Mouse (Mus musculus) embryonic facial prominence, embryonic 10.5 days (tissue): Measurements from ENCODE around the gene Glp2r. TPM values are rescaled to one million over a fixed set of nuclear protein-coding genes. Genes with fewer than 3 reads are reported as not detected.
A peak's percentile ranks its signal among the peaks of the same experiment; 100 is the strongest.

Experiments used
- DNase-seq: peaks from one replicate; pipeline ENCODE4 v3.0.0-alpha.2; 2017; ENCODE audit warnings: low spot score
- H3K27ac ChIP-seq: fragments of 300-500 bp; sonication (generic); replicated peaks from 2 replicates; pipeline ENCODE4 v1.5.1; 2016; ENCODE audit warnings: mild to moderate bottlenecking
- H3K27me3 ChIP-seq: fragments of 300-500 bp; sonication (generic); replicated peaks from 2 replicates; pipeline ENCODE4 v1.6.1; 2016; ENCODE audit warnings: low read depth, mild to moderate bottlenecking; ENCODE audit not compliant: poor library complexity, severe bottlenecking
- H3K36me3 ChIP-seq: fragments of 300-500 bp; sonication (generic); replicated peaks from 2 replicates; pipeline ENCODE4 v1.6.1; 2016; ENCODE audit warnings: mild to moderate bottlenecking, moderate library complexity
- H3K4me1 ChIP-seq: fragments of 300-500 bp; sonication (generic); 2 replicates; pipeline ENCODE4 v1.6.1; 2016
- H3K4me3 ChIP-seq: fragments of 300-500 bp; sonication (generic); 2 replicates; pipeline ENCODE4 v1.5.1; 2016; ENCODE audit warnings: mild to moderate bottlenecking, moderate library complexity
- H3K9me3 ChIP-seq: fragments of 300-500 bp; sonication (generic); 2 replicates; pipeline ENCODE4 v1.6.1; 2016; ENCODE audit warnings: mild to moderate bottlenecking
- WGBS: fragments of 180-500 bp; shearing (Covaris S2); methylation state at CpG from one replicate; pipeline ENCODE4 v1.1.7; 2016; 5-methylcytosine and 5-hydroxymethylcytosine counted together
- polyA plus RNA-seq: library from polyadenylated mRNA; unstranded; fragments of >200 nt; fragmentation: Nextera tagmentation; extraction: Ambion mirVana; gene quantifications from 2 replicates; pipeline ENCODE4 v1.2.1, GENCODE M21; 2016

The Glp2r gene
- polyA plus RNA-seq, 1 experiment from 2014 or later: not detected

GRCm38 (mm10) chr11:67668460-67669007 lies 102.4 kb downstream of the Glp2r start:
- H3K36me3 ChIP-seq: no peaks in the 10 kb centered on the region
- H3K9me3 ChIP-seq: no peaks in the 10 kb centered on the region
- H3K27me3 ChIP-seq: no peaks in the 10 kb centered on the region
- H3K4me1 ChIP-seq: no peaks in the 10 kb centered on the region
- 87% methylated on average over 3 of the region's 3 CpGs for WGBS
- H3K4me3 ChIP-seq: no peak overlapping the region
- no peak for DNase-seq
- no peak overlapping the region for H3K27ac ChIP-seq

GRCm38 (mm10) chr11:67667531-67668332 lies 103.2 kb downstream of the Glp2r start:
- Histone ChIP-seq H3K4me3 (no peak overlapping the region), H3K27me3 (no peaks in the 10 kb centered on the region), H3K4me1 (no peaks in the 10 kb centered on the region), H3K9me3 (no peaks in the 10 kb centered on the region), H3K27ac (no peak overlapping the region), H3K36me3 (no peaks in the 10 kb centered on the region)
- no peak for DNase-seq
- 88% methylated on average over 13 of the region's 13 CpGs for WGBS

DNA sequence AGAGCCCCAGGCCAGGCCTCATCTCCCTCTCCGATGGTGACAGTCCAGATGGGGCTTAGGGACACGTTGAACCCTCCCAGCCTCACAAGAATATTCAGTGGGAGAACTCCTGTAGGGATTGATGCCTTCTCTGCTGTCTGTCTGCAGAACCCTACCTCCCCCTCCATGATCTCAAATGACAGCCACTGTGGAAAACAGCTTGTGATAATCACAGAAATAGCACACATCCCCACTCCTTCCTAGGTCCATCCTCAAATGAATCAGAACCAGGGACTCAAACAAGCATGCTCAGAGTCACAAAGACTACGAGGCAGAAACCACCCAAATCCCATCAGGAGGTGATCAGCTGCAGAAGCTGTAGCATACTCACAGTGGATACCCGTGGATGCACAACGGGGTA lies 104.8 kb downstream of the Glp2r start:
- Histone ChIP-seq H3K27me3 (no peaks in the 10 kb centered on the region), H3K9me3 (no peaks in the 10 kb centered on the region), H3K4me1 (no peaks in the 10 kb centered on the region), H3K4me3 (no peak overlapping the region), H3K27ac (no peak overlapping the region), H3K36me3 (no peaks in the 10 kb centered on the region)
- 82% methylated on average over 5 of the region's 5 CpGs for WGBS
- DNase-seq: no peak

DNA sequence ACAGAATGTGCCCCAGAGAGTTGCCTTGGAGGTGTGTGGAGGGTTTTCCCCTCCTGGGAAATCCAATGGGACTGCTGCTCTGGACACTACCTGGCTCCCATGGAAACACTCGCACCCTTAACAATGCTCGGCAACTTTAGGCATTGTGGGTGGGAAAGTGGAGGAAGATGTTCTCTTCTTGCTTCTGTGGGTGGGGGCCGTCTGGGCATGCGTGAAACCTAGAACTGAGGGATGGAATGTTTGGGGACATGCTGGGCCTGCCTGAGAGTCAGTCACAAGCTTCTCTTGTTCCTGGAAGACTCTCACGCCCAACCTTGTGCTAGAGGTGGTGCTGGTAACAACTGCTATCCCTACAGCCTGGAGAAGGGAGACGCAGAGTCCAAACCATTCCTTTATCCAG lies 106.0 kb downstream of the Glp2r start:
- no peaks in the 10 kb centered on the region for H3K27me3 ChIP-seq
- no peak overlapping the region for H3K27ac ChIP-seq
- no peak overlapping the region for H3K4me3 ChIP-seq
- H3K36me3 ChIP-seq: no peaks in the 10 kb centered on the region
- WGBS: 89% methylated on average over 6 of the region's 6 CpGs
- no peaks in the 10 kb centered on the region for H3K9me3 ChIP-seq
- no peaks in the 10 kb centered on the region for H3K4me1 ChIP-seq
- DNase-seq: no peak

DNA sequence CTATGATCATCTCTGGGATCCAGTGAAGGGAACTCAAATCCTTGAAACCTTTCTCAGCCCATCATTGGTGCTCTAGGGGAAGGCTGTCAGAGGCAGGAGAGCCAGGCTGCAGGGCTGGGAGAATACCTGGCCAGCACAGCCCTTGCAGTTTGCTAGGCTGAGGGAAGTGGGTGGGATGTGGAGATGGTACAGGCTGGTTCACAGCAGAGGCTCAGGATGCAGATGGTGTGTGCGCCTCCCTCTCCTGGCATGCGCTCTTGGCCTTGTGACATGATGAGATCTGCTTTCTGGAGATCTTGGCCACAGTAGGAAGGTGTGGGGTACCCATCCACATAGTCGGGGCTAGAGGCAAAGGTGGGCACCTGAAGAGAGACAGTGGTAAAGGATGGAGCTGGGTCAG lies 106.7 kb downstream of the Glp2r start:
- Histone ChIP-seq H3K27ac (no peak overlapping the region), H3K36me3 (no peaks in the 10 kb centered on the region), H3K9me3 (no peaks in the 10 kb centered on the region), H3K4me1 (no peaks in the 10 kb centered on the region), H3K4me3 (no peak overlapping the region), H3K27me3 (no peaks in the 10 kb centered on the region)
- DNase-seq: no peak
- 90% methylated on average over 3 of the region's 3 CpGs for WGBS

GRCm38 (mm10) chr11:67663437-67663836 lies 107.5 kb downstream of the Glp2r start:
- no peaks in the 10 kb centered on the region for H3K27me3 ChIP-seq
- H3K4me1 ChIP-seq: no peaks in the 10 kb centered on the region
- 92% methylated on average over 4 of the region's 4 CpGs for WGBS
- H3K36me3 ChIP-seq: no peaks in the 10 kb centered on the region
- no peak overlapping the region for H3K27ac ChIP-seq
- no peak for DNase-seq
- H3K9me3 ChIP-seq: no peaks in the 10 kb centered on the region
- H3K4me3 ChIP-seq: no peak overlapping the region

DNA sequence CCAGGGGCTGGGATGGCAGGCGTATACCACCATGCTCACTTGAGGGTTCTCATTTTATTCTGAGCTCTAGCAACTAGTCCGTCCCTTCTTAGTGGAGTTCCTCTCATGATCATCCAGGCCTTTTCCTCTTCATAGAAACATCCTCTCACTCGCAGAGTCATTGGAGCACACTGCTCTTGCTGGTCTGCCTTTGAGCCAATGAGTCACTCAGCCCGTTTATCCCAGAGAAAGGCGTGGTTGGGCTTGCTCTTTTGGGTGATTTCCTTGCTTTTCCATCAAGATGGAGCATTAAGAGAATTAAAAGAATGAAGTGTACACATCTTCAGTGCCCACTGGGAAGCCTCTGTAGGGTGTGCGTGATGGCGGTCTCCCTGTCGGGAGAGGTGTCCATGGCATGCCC lies 109.5 kb downstream of the Glp2r start:
- DNase-seq: no peak
- Histone ChIP-seq H3K4me1 (0 out of 2 replicates have a peak, but pooled peaks cover 2% of the 10 kb centered on the region), H3K9me3 (no peaks in the 10 kb centered on the region), H3K27ac (no peak overlapping the region), H3K27me3 (no peaks in the 10 kb centered on the region), H3K4me3 (no peak overlapping the region), H3K36me3 (no peaks in the 10 kb centered on the region)
- 92% methylated on average over 8 of the region's 8 CpGs for WGBS

DNA sequence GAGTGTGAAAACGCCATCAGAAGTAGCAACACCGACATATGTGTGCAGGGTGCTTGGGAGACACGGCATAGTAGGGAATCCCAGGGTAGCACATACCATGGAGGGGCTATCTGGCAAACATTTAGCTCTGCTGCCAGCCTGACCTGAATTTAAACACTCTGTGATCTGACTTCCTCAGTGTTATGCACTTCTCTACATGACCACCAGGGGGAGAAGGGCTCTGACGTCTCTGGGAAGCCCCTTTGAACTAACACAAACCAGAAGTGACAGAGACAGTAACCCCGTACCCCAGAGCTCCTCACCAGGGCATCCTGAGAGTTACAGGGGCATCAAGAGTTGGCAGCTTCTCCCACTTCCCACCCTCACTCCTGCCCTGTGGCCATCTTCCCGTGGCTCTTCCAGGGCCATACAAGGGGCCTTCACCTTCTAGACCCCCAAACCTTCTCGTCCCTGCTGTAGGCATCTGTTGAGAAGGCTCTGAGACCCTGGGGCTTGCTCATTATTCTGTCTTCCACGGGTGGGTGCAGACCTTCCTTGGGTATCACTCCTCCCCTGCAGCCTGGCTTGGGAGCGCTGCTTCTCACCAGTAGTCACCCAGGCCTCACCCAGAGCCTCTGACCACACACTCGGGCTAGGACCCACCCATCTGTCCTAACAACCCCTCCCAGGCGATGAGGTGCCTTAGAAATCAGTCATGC lies 113.1 kb downstream of the Glp2r start:
- Histone ChIP-seq H3K4me1 (peaks cover 17% of the 10 kb centered on the region), H3K27ac (no peak overlapping the region), H3K36me3 (no peaks in the 10 kb centered on the region), H3K27me3 (no peaks in the 10 kb centered on the region), H3K9me3 (no peaks in the 10 kb centered on the region), H3K4me3 (no peak overlapping the region)
- peak; percentile 60 for DNase-seq
- WGBS: 50% methylated on average over 11 of the region's 11 CpGs

DNA sequence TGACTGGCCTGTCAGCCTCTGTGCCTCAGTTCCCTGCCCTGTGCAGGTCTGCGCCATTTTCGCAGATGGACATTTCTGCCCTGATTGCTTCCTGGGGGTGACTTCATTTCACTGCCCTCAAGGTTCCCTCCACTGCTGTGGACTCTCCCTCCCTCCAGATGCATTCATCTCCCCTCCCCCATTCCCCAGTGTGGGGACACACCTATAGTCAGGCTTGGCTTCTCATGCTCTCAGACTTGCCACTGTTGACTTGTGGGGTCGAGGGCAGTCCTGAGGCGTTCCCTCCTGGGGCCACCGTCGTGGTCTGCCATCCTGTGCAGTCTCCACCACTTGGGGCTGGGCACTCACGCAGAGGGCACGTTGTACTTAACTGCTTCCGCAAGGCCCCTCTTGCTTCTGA lies 114.1 kb downstream of the Glp2r start:
- no peak overlapping the region for H3K27ac ChIP-seq
- no peak for DNase-seq
- H3K4me3 ChIP-seq: no peak overlapping the region
- peaks cover 25% of the 10 kb centered on the region for H3K4me1 ChIP-seq
- H3K27me3 ChIP-seq: no peaks in the 10 kb centered on the region
- no peaks in the 10 kb centered on the region for H3K9me3 ChIP-seq
- H3K36me3 ChIP-seq: no peaks in the 10 kb centered on the region
- WGBS: 86% methylated on average over 9 of the region's 9 CpGs

- 83% methylated on average over 7 of the region's 7 CpGs for WGBS
- H3K4me1 ChIP-seq: peaks cover 25% of the 10 kb centered on the region
Observed at GRCm38 (mm10) chr11:67656366-67656765, 114.6 kb downstream of the Glp2r start.

DNA sequence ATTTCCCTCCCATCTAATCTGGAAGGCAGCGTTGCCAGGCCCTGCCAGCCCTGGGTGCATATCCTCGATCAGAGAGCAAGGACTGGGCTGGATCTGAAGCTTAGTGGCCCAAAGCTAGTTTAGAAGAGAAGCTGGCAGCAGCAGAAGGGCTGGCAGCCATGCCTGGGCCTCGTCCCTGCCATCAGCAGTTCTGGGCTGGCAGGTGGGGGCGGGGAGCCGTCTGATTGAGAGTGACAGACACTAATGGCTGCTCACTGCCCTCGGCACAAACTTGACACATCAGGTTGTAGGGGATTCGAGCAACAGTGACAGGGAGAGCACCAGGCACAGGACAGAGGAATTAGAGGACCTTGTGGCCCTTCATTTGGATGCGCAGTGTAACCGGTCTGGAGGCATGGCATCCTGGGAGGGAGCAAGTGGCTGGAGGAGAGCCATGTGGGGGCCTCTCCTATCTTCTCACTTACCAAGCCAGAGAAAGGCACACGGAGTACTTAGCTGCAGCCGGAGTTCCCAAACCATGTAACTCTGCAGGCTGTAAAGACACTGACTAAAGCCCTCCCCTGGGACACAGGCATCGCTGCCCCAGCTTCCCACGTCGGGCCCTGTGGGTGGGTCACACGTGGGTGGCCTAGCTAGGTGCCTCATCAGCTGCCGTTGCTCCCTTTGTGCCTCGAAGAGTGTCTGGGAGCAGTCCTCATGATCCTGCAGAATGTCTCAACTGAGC lies 115.6 kb downstream of the Glp2r start:
- Histone ChIP-seq H3K4me3 (no peak overlapping the region), H3K27me3 (no peaks in the 10 kb centered on the region), H3K9me3 (no peaks in the 10 kb centered on the region), H3K4me1 (peaks cover 25% of the 10 kb centered on the region), H3K27ac (no peak overlapping the region), H3K36me3 (no peaks in the 10 kb centered on the region)
- no peak for DNase-seq
- WGBS: 72% methylated on average over 17 of the region's 17 CpGs

More at GRCm38 (mm10) chr11:67656366-67656765, 114.6 kb downstream of the Glp2r start:
- H3K27me3 ChIP-seq: no peaks in the 10 kb centered on the region
- H3K27ac ChIP-seq: no peak overlapping the region
- DNase-seq: no peak
- H3K4me3 ChIP-seq: no peak overlapping the region
- H3K36me3 ChIP-seq: no peaks in the 10 kb centered on the region
- H3K9me3 ChIP-seq: no peaks in the 10 kb centered on the region

GRCm38 (mm10) chr11:67654514-67654913 lies 116.4 kb downstream of the Glp2r start:
- no peak for DNase-seq
- no peak overlapping the region for H3K27ac ChIP-seq
- no peaks in the 10 kb centered on the region for H3K27me3 ChIP-seq
- WGBS: 83% methylated on average over 4 of the region's 4 CpGs
- H3K9me3 ChIP-seq: no peaks in the 10 kb centered on the region
- peaks cover 29% of the 10 kb centered on the region for H3K4me1 ChIP-seq
- no peak overlapping the region for H3K4me3 ChIP-seq
- no peaks in the 10 kb centered on the region for H3K36me3 ChIP-seq
